Mouse (Mus musculus): ENCODE data around the gene Sytl1.

The Sytl1 gene

GRCm38 (mm10) chr4:133213268-133213590 is 49.7 kb downstream of the Sytl1 start:
- no peak for DNase-seq (ENCODE audit: extremely low spot score, low read depth, low spot score)

GRCm38 (mm10) chr4:133212562-133213267 is 50.2 kb downstream of the Sytl1 start:
- DNase-seq (ENCODE audit: extremely low spot score, low read depth, low spot score) = no peak

- DNase-seq (ENCODE audit: extremely low spot score, low read depth, low spot score) = no peak
These were observed 51.0 kb downstream of the Sytl1 start, which contains the start of the genes Cd164l2 and Gpr3 for GRCm38 (mm10) chr4:133211751-133212561. Gene Cd164l2, plus strand, starts transcription at chr4:133212131. Gene Gpr3, minus strand, starts transcription at chr4:133212536.

GRCm38 (mm10) chr4:133210788-133211390 is 52.0 kb downstream of the Sytl1 start:
- no peak for DNase-seq (ENCODE audit: extremely low spot score, low read depth, low spot score)

- DNase-seq (ENCODE audit: extremely low spot score, low read depth, low spot score) = no peak
These were observed 52.7 kb downstream of the Sytl1 start for GRCm38 (mm10) chr4:133210023-133210787.

GRCm38 (mm10) chr4:133209366-133209765 is 53.5 kb downstream of the Sytl1 start:
- DNase-seq (ENCODE audit: extremely low spot score, low read depth, low spot score) = no peak

- DNase-seq (ENCODE audit: extremely low spot score, low read depth, low spot score) = no peak
These were observed 58.5 kb downstream of the Sytl1 start for GRCm38 (mm10) chr4:133204379-133204778.

- DNase-seq (ENCODE audit: extremely low spot score, low read depth, low spot score) = no peak
These were observed 59.3 kb downstream of the Sytl1 start for GRCm38 (mm10) chr4:133203591-133203990.

Measured in hindlimb bud, embryonic 11.5 days (tissue).